Comparison of ENCODE assay signal across 12 mouse cellular contexts in genomic region chr6:117015461-117015860, GRCm38 (mm10).
"Had no signal": no experiment of that assay in that cellular context is flagged by ENCODE, and none has a peak within 500 bp of the region (broad histone marks: within the 10 kb centered on the region; RNA-seq: fewer than 3 reads in every experiment).

No protein-coding gene starts in this region.

- DNase-seq: retina, postnatal 1 day; right cerebral cortex, adult 18-20 months; right cerebral cortex, postnatal 14 days; right cerebral cortex, postnatal 25 days; right cerebral cortex, postnatal 4 days; spleen, adult 18-20 months; thymus, adult 18-20 months; thymus, adult 2 months; thymus, postnatal 14 days; thymus, postnatal 25 days; thymus, postnatal 36 days; thymus, postnatal 4 days had no signal
